Mouse (Mus musculus): Measurements from ENCODE around the gene Tcte2.
"Not testable (repeated sequence)": the region's sequence is repeated elsewhere in the genome, so short reads cannot be mapped to it uniquely, and the experiment has no call there.

The Tcte2 gene

DNA sequence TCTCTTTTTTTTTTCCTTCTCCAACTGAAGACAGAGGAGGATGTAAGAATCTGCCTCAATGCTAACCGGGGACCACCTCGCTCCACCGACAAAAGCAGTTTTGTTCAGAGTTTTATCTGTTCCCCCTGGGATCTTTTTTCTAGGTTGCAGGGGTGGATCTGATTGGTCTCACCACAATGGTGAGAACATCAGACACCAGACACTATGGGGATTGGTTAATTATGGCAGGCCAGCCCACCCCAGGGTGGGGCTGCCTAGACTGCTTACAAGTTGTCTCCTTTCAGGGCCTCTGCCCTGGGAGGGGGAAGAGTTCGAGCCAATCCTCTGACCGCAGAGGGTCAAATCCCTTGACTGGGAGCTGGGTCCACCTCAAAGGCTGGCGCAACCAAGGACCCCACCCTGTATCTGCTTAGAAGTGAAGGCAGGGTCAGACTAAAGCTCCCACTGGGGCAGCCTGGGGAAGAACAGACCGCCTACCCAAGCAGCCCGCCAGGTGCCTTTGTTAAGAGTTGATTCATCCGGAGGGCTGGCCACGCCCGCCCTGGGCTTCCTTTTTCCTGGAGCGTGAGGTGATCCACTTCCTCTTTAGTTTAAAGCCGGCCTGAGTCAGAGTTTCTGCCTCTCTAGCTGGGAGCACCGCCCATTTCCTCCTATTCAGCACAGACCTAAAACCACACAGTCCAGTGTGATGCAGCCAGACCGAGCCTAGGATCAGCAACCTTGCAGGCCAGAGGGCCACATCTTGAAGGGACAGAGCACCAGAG, 78.0 kb downstream of the Tcte2 start:
- DNase-seq (ENCODE audit: low spot score in 2 of 2): peak; percentile 54 to 81

DNA sequence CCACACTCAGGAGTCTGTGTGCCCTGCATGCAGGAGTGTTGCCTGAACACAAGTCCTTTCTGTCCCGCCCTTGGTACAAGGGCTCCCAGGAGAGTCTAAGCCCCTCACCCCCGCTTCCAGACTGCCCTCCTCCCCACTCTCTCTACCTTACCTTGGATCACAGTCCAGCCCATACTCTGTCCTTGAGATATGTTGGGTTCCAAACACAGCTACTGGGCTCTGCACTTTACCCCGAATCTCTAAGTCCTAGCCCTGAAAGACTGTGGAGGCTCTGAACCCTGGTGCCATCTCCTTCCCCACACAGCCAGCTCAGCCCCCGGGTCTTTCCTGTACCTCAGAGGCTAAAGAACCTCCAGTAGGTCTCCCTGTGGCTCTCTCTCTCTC, 78.6 kb downstream of the Tcte2 start:
- no peak for DNase-seq (ENCODE audit: low spot score in 2 of 2)

DNA sequence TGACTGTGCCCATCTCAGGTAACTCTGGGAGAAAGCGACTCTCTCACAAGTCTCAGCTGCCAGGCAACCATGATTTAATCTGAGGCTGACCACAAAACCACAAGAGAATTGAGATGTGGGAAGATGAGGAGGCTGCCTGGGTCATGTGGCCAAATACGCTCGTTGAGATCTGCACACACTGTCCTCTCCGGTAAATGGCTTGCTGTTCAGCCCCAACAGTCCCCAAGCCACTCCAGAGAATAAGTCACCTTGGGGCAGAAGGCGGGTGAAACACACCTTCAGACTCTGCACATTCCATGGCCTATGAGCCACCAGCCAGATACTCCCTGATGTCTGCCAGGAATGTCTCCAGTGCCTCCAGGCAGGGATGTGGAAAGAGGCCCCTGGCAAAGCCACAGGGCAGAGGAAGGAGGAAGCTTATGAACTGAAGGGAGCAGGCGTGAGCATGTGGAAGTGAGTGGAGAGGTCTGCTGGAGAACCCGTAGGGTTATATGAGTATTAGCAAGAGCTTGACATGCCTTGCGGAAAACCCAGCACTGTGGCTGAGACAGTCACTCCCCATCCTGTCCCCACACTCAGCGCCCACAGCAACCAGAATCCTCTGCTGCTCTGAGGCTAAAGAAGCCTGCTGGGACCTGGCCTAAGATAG, 79.1 kb downstream of the Tcte2 start:
- peak in 1 of 2 experiments; percentile 36 for DNase-seq (ENCODE audit: low spot score in 2 of 2)

DNA sequence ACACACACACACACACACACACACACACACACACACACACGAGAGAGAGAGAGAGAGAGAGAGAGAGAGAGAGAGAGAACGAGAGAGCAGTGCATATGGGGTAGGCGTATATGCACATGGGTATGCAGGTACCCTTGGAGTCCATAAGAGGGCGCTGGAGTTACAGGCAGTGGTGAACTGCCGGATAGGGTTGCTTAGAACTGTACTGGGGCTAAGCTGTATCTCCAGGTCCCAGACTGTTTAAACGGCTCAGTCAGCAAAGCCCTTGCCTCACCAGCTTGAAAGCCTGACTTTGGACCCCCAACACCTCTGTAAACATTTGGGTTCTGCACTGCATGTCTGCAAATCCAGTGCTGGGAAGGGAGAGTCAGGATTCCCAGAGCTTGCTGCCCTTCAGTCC, 79.9 kb downstream of the Tcte2 start:
- DNase-seq (ENCODE audit: low spot score in 2 of 2): no peak

DNA sequence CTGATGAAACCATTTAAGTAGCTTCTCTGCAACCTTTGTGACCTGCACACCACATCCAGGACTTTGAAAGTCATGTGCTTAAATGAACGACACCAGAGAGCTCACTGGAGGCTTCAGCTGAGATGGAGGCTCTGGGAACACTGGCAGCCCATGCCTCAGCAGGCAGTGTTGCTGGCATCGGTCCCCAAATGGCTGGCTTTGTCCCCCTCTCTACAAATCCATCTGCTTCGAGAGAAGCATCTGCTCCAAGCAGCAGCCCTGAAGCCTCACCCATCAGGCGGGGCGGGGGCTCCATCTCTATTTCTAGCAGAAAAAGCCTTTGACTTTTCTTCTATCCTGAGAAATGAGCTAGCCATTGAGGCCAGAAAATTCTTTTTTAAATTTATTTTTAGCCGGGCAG, 80.5 kb downstream of the Tcte2 start:
- no peak for DNase-seq (ENCODE audit: low spot score in 2 of 2)

DNA sequence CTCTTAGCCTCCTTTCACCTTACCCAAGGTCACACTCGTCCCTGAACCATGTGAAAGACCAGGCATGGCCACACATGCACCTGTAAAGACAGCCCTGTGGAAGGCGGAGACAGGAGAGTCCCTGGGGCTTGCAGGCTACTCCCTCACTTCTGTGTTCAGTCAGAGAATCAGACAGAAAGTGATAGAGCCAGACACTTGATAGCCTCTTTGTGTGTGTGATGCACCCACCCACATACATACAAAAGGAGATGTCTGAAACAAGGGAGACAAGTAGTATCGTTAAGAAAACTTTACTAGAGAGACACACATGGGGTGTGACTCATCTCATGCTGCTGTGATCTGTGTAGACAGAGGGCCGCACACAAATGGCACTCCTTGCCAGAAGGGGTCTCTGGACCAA, 81.3 kb downstream of the Tcte2 start:
- no peak for DNase-seq (ENCODE audit: low spot score in 2 of 2)

DNA sequence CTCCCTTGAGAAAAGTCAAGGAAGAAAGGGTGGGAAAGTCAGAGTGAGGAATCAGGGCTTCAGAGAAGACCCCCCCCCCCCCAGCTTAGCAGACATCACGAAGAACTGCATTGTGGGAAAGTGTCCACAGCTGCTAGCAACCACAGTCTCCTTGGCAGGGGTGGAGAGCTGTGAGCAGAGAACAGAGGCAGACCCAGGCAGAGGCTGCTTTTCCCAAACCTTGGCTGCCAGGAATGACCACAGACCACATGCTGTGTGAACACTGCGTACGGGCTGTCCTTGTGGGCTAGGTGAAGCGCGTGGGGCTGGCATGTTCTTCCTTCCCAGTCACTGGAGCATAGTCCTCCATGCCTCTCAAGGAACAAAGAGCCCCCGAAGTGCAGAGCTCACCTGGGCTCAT, 81.9 kb downstream of the Tcte2 start:
- DNase-seq (ENCODE audit: low spot score in 2 of 2): no peak

DNA sequence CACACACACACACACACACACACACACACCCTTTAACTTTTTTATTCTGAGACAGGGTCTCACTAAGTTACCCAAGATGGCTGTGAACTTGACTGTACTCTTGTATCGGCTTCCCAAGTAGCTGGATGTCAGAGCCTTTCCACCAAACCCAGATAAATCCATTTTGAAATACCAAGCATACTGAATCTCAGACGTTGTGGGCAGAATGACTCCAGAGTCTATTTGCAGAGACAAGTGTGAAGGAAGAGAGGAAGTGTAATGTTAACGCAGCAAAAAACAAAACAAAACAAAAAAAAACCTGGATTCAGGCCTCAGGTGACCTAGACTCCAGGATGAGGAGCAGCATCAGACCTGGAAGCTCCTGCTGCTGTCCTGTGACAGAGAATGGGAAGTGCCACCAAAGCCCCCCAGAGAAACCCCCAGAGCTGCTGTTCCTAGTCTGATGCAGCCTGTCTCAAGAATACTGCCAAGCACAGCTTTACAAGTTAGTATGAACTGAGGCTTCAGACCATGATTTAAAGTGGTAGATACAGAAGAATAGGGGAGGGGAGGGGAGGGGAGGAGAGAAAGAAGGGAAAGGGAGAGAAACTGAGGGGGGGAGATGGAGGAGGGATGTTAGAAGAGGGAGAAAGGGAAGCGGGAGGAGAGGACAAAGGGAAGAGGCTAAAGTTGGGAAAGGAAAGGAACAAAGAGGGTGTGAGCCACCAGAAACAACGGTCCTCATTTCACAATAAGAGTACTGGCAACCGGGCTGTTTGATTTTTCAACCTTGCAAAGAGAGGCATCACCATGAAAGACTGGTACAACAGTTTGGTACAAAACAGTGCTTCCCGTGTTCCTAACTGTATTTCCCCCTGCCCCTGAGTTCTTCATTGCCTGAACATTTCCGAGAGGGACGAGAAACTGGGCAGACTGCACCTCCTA, 84.1 kb downstream of the Tcte2 start:
- DNase-seq (ENCODE audit: low spot score in 2 of 2): no peak

DNA sequence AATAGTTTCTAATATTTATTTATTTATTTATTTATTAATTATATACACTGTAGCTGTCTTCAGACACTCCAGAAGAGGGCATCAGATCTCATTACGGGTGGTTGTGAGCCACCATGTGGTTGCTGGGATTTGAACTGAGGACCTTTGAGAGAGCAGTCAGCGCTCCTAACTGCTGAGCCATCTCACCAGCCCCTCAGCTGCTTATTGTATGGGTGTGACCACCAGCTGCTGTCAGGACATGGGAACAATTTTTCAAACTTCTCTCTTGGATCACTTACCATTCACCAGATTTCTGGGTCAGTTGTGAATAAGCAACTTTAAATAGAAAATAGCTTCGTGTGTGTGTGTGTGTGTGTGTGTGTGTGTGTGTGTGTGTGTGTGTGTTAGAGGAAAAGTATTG, 85.5 kb downstream of the Tcte2 start:
- DNase-seq (ENCODE audit: low spot score in 2 of 2): not testable (repeated sequence)

DNA sequence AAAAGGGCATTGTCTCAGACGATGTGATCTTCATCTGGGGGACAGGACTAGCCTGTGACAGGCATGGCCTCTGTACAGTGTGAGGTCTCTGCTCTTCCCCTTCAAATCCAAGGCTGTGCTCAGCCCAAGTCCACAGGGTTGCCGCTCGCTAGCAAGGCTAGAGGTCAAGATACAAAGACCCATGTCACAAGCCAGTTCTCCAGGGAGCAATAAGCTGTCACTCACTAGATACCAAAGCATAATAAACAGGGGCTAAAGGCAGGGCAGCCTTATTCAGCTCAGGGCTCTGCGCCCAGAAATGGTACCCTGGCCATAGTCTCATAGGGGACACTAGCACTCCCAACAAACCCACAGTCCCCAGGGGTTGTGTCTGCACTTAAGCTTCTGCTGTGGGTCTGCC, 86.0 kb downstream of the Tcte2 start:
- no peak for DNase-seq (ENCODE audit: low spot score in 2 of 2)

DNA sequence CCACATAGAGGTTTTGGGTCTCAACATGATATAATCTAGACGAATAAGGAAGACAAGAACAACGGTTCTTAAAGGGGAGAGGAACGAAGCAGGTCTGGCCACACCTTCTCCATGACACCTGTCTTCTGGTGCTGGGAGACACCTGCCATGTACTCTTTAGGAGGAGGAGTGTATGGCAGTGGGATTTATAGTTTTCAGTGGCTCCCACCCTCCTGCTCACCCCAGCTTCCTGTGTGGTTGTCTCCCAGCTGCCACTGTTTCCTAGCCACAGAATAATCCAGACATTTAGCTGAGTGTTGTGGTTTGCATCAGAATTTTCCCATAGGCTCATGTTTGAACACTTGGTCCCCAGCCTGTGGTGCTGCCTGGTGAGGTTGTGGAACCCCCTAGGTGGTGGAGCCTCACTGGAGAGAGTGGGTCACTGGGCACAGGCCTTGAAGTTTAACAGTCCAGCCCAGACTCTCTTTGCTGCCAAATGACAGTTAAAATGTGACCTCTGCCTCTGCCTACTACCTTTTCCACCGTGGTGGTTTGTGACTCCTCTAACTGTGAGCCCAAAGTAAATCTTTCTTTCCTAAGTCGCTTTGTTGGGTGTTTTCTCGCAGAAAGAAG, 86.8 kb downstream of the Tcte2 start:
- DNase-seq (ENCODE audit: low spot score in 2 of 2): no peak

DNA sequence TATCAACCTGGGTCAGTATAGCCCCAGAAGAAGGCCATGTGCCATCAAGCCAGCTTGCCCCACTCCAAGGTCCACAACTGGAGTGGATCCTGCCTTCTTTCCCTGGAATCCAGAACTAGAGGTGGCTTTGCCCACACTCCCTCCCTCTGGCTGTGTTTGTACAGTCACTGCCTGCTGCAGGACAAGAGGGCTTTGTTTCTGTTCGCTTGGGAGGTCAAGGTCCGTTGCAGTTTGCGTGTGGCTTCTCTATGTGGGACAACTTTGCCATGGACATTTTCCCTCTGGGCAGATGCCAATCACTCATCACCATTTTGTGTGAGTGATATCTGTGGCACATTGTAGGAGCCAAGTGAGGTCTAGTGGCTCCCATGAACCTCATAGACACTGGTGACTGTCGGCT, 89.9 kb downstream of the Tcte2 start:
- no peak for DNase-seq (ENCODE audit: low spot score in 2 of 2)

DNA sequence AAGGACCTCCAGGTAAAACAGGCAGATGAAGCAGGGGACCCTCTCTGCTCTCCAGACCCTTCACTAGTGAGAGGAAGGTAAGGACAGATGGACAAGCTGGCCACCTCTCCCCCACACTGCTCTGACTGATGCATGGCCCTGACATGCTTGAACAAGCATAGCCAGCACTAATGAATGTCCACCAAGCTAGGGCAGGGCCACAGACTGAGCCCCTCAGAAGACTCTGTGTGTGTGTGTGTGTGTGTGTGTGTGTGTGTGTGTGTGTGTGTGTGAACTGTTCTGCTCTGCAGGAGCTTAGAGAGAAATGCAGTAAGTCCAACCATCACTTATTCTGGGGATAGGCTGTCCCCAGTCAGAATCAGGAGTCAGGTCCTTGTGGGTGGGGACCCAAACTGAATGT, 91.4 kb downstream of the Tcte2 start:
- no peak for DNase-seq (ENCODE audit: low spot score in 2 of 2)

DNA sequence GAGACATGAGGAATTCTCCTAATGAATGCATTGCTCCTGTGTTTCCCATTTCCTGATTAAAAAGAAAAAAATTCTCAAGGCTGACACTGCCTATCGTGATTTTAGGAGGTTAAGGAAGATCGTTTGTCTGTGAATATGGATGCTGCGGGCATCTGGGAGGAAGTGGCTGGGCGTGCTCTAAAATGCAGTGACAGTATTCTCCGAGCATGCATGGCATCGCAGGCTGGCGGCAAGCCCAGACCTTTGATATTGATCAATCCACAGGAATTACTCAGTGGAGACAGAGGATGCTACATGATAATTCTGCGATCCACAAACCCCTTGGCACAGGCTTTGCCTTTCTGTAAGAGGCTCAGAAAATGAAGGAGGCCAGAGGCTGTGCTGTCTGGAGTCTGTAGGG, 92.4 kb downstream of the Tcte2 start:
- peak in 1 of 2 experiments; percentile 32 for DNase-seq (ENCODE audit: low spot score in 2 of 2)

DNA sequence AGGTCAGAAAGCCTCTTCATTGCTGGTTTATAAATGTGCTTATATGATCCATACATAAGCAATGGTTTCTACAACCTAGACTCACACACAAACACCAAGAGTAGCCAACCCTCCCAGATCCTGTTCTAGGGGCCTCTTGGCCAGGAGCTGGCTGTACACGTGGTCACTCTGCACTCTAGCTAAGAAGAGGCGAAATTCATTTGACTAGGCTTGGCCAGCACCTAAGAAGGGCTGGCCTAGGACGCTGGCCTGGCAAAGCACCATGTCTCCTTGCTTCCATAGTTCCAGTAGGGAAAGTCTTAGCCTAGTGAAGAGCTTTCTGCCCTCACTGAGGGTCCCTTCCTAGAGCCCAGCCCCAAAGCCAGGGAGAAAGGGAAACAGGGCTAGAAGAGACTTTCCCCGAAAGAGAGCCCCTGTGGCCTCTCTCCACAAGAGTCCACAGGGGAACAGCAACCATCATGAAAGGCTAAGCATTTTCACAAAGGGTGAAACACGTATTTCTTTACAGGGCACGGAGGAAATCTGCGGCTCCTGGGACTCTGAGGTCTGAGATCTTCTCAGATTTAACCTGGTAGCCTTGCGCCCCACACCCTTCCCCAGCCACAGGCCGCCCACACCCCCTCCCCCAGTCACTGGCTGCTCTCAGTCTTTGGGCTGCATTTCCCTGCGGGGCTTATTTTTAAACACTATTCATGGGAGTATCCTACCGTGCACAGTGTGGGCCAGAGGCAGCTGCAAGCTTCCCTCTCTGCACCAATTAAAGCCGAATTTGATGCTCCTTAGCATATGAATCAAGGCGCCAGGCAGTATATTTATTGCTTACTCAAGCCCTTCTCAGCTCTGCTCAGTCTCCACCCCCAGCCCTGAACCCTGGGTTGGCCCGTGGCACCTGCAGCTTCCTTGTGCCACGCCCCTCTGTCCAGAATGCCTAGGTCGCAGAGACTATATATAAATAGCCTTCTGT, 93.3 kb downstream of the Tcte2 start:
- DNase-seq (ENCODE audit: low spot score in 2 of 2): no peak

DNA sequence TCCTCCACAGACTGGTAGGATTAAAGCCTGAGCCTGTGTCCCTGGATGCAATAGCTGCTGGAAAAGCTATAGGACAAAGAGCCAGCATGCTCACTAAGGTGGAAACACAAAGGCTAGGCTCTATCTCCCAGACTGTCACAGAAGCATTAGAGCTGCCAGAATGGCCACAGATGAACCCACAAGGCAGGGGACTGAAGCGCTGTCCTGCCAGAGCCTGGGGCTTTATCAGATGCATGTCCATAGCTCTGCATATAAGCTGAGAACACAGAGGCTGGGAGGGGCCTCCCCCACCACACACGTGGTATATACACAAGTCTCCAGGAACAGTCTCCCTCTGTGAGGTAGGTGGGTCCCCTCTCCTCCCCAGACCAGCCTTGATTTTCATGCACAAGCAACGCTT, 94.6 kb downstream of the Tcte2 start:
- DNase-seq (ENCODE audit: low spot score in 2 of 2): no peak

DNA sequence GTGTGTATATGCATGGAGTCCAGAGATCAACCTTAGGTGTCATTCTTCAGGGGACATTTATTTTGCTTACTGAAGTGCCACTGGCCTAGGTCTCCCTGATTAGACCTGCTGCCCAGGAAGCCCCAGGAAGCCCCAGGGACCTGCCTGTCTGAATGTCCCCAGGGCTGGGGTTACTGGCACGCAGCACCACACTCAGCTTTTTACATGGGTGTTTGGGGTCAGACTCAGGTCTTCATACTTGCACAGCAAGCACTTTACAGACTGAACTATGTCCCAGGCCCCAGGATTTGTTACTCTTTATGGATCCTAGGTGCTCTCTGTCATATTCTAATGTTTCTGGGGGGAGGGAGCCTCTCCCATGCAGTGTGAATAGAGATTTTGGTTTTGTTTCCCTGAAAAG, 95.9 kb downstream of the Tcte2 start:
- no peak for DNase-seq (ENCODE audit: low spot score in 2 of 2)

DNA sequence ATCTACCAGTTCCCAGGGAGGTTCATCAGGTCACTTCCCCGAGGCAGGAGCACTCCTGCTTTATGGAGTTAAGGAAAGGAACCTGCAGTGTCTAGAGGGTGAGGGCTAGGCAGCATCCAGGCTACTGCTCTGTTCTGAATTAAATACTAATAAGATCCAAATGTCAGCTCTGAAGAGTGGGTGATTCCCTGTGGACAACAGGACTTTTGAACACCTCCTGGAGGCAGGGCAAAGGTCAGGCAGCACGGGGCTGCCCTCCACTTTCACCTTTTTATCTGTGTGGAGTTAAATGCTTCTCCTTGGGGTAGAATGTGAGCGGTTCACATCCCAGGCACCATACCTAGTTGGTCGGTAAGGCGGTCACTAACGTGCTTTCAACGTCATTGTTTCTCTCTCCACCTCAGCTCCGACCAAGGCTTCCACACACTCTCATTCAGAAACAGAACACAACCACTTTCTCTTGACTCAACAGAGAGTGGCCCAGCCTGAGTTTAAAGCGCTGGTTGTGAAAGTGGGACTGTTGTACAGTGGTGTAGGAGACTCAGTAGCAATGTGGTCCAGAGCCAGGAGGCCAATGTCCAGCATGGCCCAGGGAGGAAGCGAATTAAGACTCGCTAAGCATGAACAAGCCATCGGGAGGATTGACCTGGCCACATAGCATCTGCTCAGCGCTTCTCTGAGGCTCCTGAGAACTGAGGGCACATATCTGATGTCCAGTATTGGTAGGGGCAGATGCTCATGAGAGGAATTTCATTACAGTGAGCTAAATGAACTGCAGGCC, 98.0 kb downstream of the Tcte2 start:
- no peak for DNase-seq (ENCODE audit: low spot score in 2 of 2)
